In genomic region chr12:27946866-27947459, GRCm38 (mm10) we compare ENCODE assay signal across 11 mouse cellular contexts.
A peak's percentile ranks its signal among the peaks of the same experiment; 100 is the strongest.
DNase-seq lines count a peak whose midpoint lies in the region; ATAC-seq and TF ChIP-seq lines count a peak whose summit lies in the region.
"Had no signal": no experiment of that assay in that cellular context is flagged by ENCODE, and none has a peak within 500 bp of the region (broad histone marks: within the 10 kb centered on the region; RNA-seq: fewer than 3 reads in every experiment).

No protein-coding gene starts in this region.

- no peak overlapping the region for H3K27ac ChIP-seq in liver, adult 2 months (replicated peaks; ENCODE audit: insufficient read depth, low read depth, low read length)
- no peak overlapping the region for H3K27ac ChIP-seq in liver, embryonic 11.5 days (ENCODE audit: low read depth, low read length)
- H3K27ac ChIP-seq in embryonic facial prominence, embryonic 13.5 days = peak overlapping the region; percentile 8; the same call in 1 of the 2 replicates
- no peak overlapping the region for H3K27ac ChIP-seq in heart, embryonic 10.5 days
- H3K27ac ChIP-seq: lung, embryonic 15.5 days had no signal

- 51% methylated on average over 7 of the region's 7 CpGs for WGBS in liver, adult 2 months
- 49% methylated on average over 7 of the region's 7 CpGs for WGBS in liver, embryonic 11.5 days
- WGBS in embryonic facial prominence, embryonic 13.5 days = 10% methylated on average over 7 of the region's 7 CpGs
- 57% methylated on average over 7 of the region's 7 CpGs for WGBS in heart, embryonic 10.5 days

- no peaks in the 10 kb centered on the region for H3K27me3 ChIP-seq in liver, adult 2 months (ENCODE audit: control insufficient read depth, insufficient read depth, low read length)
- H3K27me3 ChIP-seq in liver, embryonic 11.5 days (replicated peaks; ENCODE audit: control insufficient read depth, insufficient read depth, low read length) = no peaks in the 10 kb centered on the region
- no peaks in the 10 kb centered on the region for H3K27me3 ChIP-seq in embryonic facial prominence, embryonic 13.5 days
- H3K27me3 ChIP-seq in heart, embryonic 10.5 days (ENCODE audit: insufficient read depth, poor library complexity, severe bottlenecking) = no peaks in the 10 kb centered on the region
- H3K27me3 ChIP-seq: lung, embryonic 15.5 days had no signal

- H3K36me3 ChIP-seq in liver, adult 2 months (ENCODE audit: control insufficient read depth, insufficient read depth, low read length) = no peaks in the 10 kb centered on the region
- no peaks in the 10 kb centered on the region for H3K36me3 ChIP-seq in liver, embryonic 11.5 days (ENCODE audit: control insufficient read depth, insufficient read depth, low read length)
- no peaks in the 10 kb centered on the region for H3K36me3 ChIP-seq in embryonic facial prominence, embryonic 13.5 days
- H3K36me3 ChIP-seq in heart, embryonic 10.5 days = no peaks in the 10 kb centered on the region
- H3K36me3 ChIP-seq: lung, embryonic 15.5 days had no signal

- H3K4me2 ChIP-seq in liver, embryonic 11.5 days = no peak overlapping the region
- peak overlapping the region; percentile 14; the same call in 1 of the 2 replicates for H3K4me2 ChIP-seq in embryonic facial prominence, embryonic 13.5 days
- H3K4me2 ChIP-seq: lung, embryonic 15.5 days had no signal

- H3K79me2 ChIP-seq in liver, adult 2 months (ENCODE audit: control insufficient read depth, insufficient read depth, low read length) = no peaks in the 10 kb centered on the region

- no peak overlapping the region for H3K9ac ChIP-seq in liver, adult 2 months (ENCODE audit: low read depth, low read length)
- H3K9ac ChIP-seq in liver, embryonic 11.5 days (ENCODE audit: low read depth, low read length) = no peak overlapping the region
- H3K9ac ChIP-seq in embryonic facial prominence, embryonic 13.5 days = no peak overlapping the region
- H3K9ac ChIP-seq: lung, embryonic 15.5 days had no signal

- TF ChIP-seq CTCF in liver, adult 2 months (IDR thresholded peaks at IDR 0.05; ENCODE audit: low read depth, low read length) = no peak

- no peak overlapping the region for H3K4me3 ChIP-seq in liver, adult 2 months (ENCODE audit: insufficient read depth, low read depth, low read length)
- no peak overlapping the region for H3K4me3 ChIP-seq in liver, embryonic 11.5 days (ENCODE audit: low read depth, low read length)
- no peak overlapping the region for H3K4me3 ChIP-seq in embryonic facial prominence, embryonic 13.5 days
- no peak overlapping the region for H3K4me3 ChIP-seq in heart, embryonic 10.5 days
- H3K4me3 ChIP-seq: erythroblast, embryonic 14.5 days; lung, embryonic 15.5 days had no signal

- no peak for TF ChIP-seq POLR2A in liver, adult 2 months (IDR thresholded peaks at IDR 0.05; ENCODE audit: extremely low read depth, insufficient read depth, low read length)

- H3K9me3 ChIP-seq in liver, embryonic 11.5 days (ENCODE audit: control insufficient read depth, low read length) = no peaks in the 10 kb centered on the region
- H3K9me3 ChIP-seq in embryonic facial prominence, embryonic 13.5 days = no peaks in the 10 kb centered on the region
- no peaks in the 10 kb centered on the region for H3K9me3 ChIP-seq in heart, embryonic 10.5 days
- H3K9me3 ChIP-seq: lung, embryonic 15.5 days had no signal

- peaks cover 10% of the 10 kb centered on the region for H3K4me1 ChIP-seq in liver, adult 2 months (ENCODE audit: control insufficient read depth, insufficient read depth, low read length)
- H3K4me1 ChIP-seq in liver, embryonic 11.5 days (replicated peaks; ENCODE audit: control insufficient read depth, insufficient read depth, low read length) = no peaks in the 10 kb centered on the region
- H3K4me1 ChIP-seq in embryonic facial prominence, embryonic 13.5 days = peaks cover 27% of the 10 kb centered on the region
- no peaks in the 10 kb centered on the region for H3K4me1 ChIP-seq in heart, embryonic 10.5 days
- H3K4me1 ChIP-seq: lung, embryonic 15.5 days had no signal

- ATAC-seq in liver, embryonic 11.5 days (replicated peaks; ENCODE audit: low FRiP score) = no peak
- ATAC-seq in embryonic facial prominence, embryonic 13.5 days (ENCODE audit: insufficient number of reproducible peaks, insufficient read depth, low FRiP score, low TSS enrichment, low read depth) = no peak
- ATAC-seq: CD4-positive, CD25-positive, alpha-beta regulatory T cell, adult 4 months had no signal

- peak; percentile 82 for DNase-seq in liver, adult 2 months (ENCODE audit: extremely low read depth, low read depth, low spot score)
- no peak for DNase-seq in liver, embryonic 11.5 days (ENCODE audit: low spot score)
- DNase-seq in embryo, embryonic 10.5 days (ENCODE audit: low spot score) = peak; percentile 71
- peak; percentile 12 for DNase-seq in kidney, postnatal 14 days
- no peak for DNase-seq in left cerebral cortex, adult 18-20 months (ENCODE audit: low spot score in 2 of 2)
- DNase-seq in heart, embryonic 10.5 days (ENCODE audit: low spot score) = no peak
- DNase-seq in heart, adult 18-20 months = no peak

Comparison
In these comparisons a context has a peak if more than half of its experiments do, and no peak if none do; other contexts are left out.
1. DNase-seq: peak in liver, adult 2 months (single experiment), embryo, embryonic 10.5 days (single experiment) and kidney, postnatal 14 days (single experiment); none in liver, embryonic 11.5 days (single experiment), left cerebral cortex, adult 18-20 months (0 of 2), heart, embryonic 10.5 days (single experiment) and heart, adult 18-20 months (0 of 2).